Mouse (Mus musculus) heart, embryonic 12.5 days (tissue): ENCODE results near the gene Caprin2. TPM values are rescaled to one million over a fixed set of nuclear protein-coding genes. Genes with fewer than 3 reads are reported as not detected.
"Not testable (repeated sequence)": the region's sequence is repeated elsewhere in the genome, so short reads cannot be mapped to it uniquely, and the experiment has no call there.

Experiments used
- ATAC-seq: fragments of 200-750 bp; cut with Nextera tagmentation; 2 replicates; pipeline ENCODE4 v1.8.0; 2017; ENCODE audit warnings: moderate TSS enrichment, moderate library complexity; ENCODE audit not compliant: insufficient number of reproducible peaks, low FRiP score
- H3K27ac ChIP-seq: fragments of 300-500 bp; sonication (generic); 2 replicates; pipeline ENCODE4 v1.5.1; 2016; ENCODE audit warnings: mild to moderate bottlenecking, moderate library complexity; ENCODE audit not compliant: poor library complexity, severe bottlenecking
- H3K27me3 ChIP-seq: fragments of 300-500 bp; sonication (generic); replicated peaks from 2 replicates; pipeline ENCODE4 v1.6.1; 2016; ENCODE audit warnings: mild to moderate bottlenecking, moderate library complexity
- H3K36me3 ChIP-seq: fragments of 300-500 bp; sonication (generic); 2 replicates; pipeline ENCODE4 v1.6.1; 2016; ENCODE audit warnings: mild to moderate bottlenecking, moderate library complexity
- H3K4me1 ChIP-seq: fragments of 300-500 bp; sonication (generic); replicated peaks from 2 replicates; pipeline ENCODE4 v1.6.1; 2016; ENCODE audit warnings: mild to moderate bottlenecking
- H3K4me2 ChIP-seq: fragments of 300-500 bp; sonication (generic); 2 replicates; pipeline ENCODE4 v1.6.1; 2016; ENCODE audit warnings: mild to moderate bottlenecking, moderate library complexity
- H3K4me3 ChIP-seq: fragments of 300-500 bp; sonication (generic); 2 replicates; pipeline ENCODE4 v1.5.1; 2016; ENCODE audit warnings: mild to moderate bottlenecking
- H3K9ac ChIP-seq: fragments of 300-500 bp; sonication (generic); 2 replicates; pipeline ENCODE4 v1.6.1; 2016; ENCODE audit warnings: mild to moderate bottlenecking, moderate library complexity
- H3K9me3 ChIP-seq: fragments of 300-500 bp; sonication (generic); replicated peaks from 2 replicates; pipeline ENCODE4 v1.6.1; 2016; ENCODE audit warnings: mild to moderate bottlenecking, moderate library complexity
- WGBS: fragments of 180-500 bp; shearing (Covaris S2); methylation state at CpG from one replicate; pipeline ENCODE4 v1.1.7; 2016; 5-methylcytosine and 5-hydroxymethylcytosine counted together
- polyA plus RNA-seq: library from polyadenylated mRNA; unstranded; fragments of >200 nt; fragmentation: Nextera tagmentation; extraction: Ambion mirVana; gene quantifications from 2 replicates; pipeline ENCODE4 v1.2.1, GENCODE M21; 2016

Gene Caprin2
- polyA plus RNA-seq, result 18.0 and 18.3 TPM in 2 replicates

- ATAC-seq, result peak; percentile 98
- Histone ChIP-seq H3K4me2 (peak within 1 kb of the TSS; percentile 94), H3K4me3 (peak within 1 kb of the TSS; percentile 79), H3K36me3 (no peaks in the 10 kb centered on the region), H3K27ac (peak within 1 kb of the TSS; percentile 83), H3K9me3 (no peaks in the 10 kb centered on the region), H3K27me3 (no peaks in the 10 kb centered on the region), H3K9ac (peak within 1 kb of the TSS; percentile 89), H3K4me1 (0 out of 2 replicates have a peak, but pooled peaks cover 3% of the 10 kb centered on the region)
- WGBS, result under 1% methylated on average over 64 of the region's 65 CpGs
Measured at GRCm38 (mm10) chr6:148895773-148896506, at the start of gene Caprin2. TSS of gene Caprin2 (minus strand) at chr6:148896237.

GRCm38 (mm10) chr6:148944767-148945508 lies 48.9 kb upstream of the Caprin2 start:
- no peaks in the 10 kb centered on the region for H3K27me3 ChIP-seq
- peak; percentile 74 for ATAC-seq
- peaks cover 7% of the 10 kb centered on the region for H3K36me3 ChIP-seq
- peak overlapping the region; percentile 66 for H3K4me3 ChIP-seq
- WGBS, result under 1% methylated on average over 92 of the region's 92 CpGs
- H3K9ac ChIP-seq, result peak overlapping the region; percentile 97
- peak overlapping the region; percentile 82 for H3K4me2 ChIP-seq
- H3K4me1 ChIP-seq, result peaks cover 24% of the 10 kb centered on the region
- H3K27ac ChIP-seq, result peak overlapping the region; percentile 95
- H3K9me3 ChIP-seq, result no peaks in the 10 kb centered on the region

GRCm38 (mm10) chr6:148944344-148944766 lies 48.3 kb upstream of the Caprin2 start:
- 0% methylated on average over 30 of the region's 30 CpGs for WGBS
- no peak; the same call in none of the 2 replicates for ATAC-seq
- H3K4me2 ChIP-seq, result peak overlapping the region; percentile 82

GRCm38 (mm10) chr6:148943695-148944094 lies 47.7 kb upstream of the Caprin2 start:
- Histone ChIP-seq H3K36me3 (peaks cover 7% of the 10 kb centered on the region), H3K9me3 (no peaks in the 10 kb centered on the region), H3K9ac (peak overlapping the region; percentile 97), H3K4me3 (peak overlapping the region; percentile 66), H3K27ac (no peak overlapping the region), H3K27me3 (no peaks in the 10 kb centered on the region), H3K4me2 (peak overlapping the region; percentile 82), H3K4me1 (peaks cover 24% of the 10 kb centered on the region)
- 23% methylated on average over 3 of the region's 3 CpGs for WGBS
- no peak for ATAC-seq

More at GRCm38 (mm10) chr6:148944344-148944766, 48.3 kb upstream of the Caprin2 start:
- Histone ChIP-seq H3K27ac (peak overlapping the region; percentile 95), H3K4me1 (peaks cover 24% of the 10 kb centered on the region), H3K9me3 (no peaks in the 10 kb centered on the region), H3K36me3 (peaks cover 7% of the 10 kb centered on the region), H3K4me3 (peak overlapping the region; percentile 66), H3K9ac (peak overlapping the region; percentile 97), H3K27me3 (no peaks in the 10 kb centered on the region)

- Histone ChIP-seq H3K9me3 (no peaks in the 10 kb centered on the region), H3K4me1 (peaks cover 24% of the 10 kb centered on the region), H3K9ac (no peak overlapping the region), H3K27ac (no peak overlapping the region), H3K4me2 (no peak overlapping the region), H3K4me3 (no peak overlapping the region), H3K27me3 (no peaks in the 10 kb centered on the region), H3K36me3 (peaks cover 7% of the 10 kb centered on the region)
- WGBS, result 76% methylated on average over 4 of the region's 4 CpGs
- no peak for ATAC-seq
Measured at GRCm38 (mm10) chr6:148942406-148942805, 46.4 kb upstream of the Caprin2 start.

GRCm38 (mm10) chr6:148941880-148942279 lies 45.8 kb upstream of the Caprin2 start:
- WGBS, result 59% methylated on average over 5 of the region's 5 CpGs
- Histone ChIP-seq H3K4me1 (peaks cover 21% of the 10 kb centered on the region), H3K9me3 (no peaks in the 10 kb centered on the region), H3K27me3 (no peaks in the 10 kb centered on the region), H3K36me3 (peaks cover 7% of the 10 kb centered on the region), H3K9ac (no peak overlapping the region), H3K4me2 (no peak overlapping the region), H3K27ac (no peak overlapping the region), H3K4me3 (no peak overlapping the region)
- ATAC-seq, result no peak

GRCm38 (mm10) chr6:148940383-148940782 lies 44.3 kb upstream of the Caprin2 start:
- H3K4me2 ChIP-seq, H3K27ac ChIP-seq, ATAC-seq, H3K4me3 ChIP-seq, H3K27me3 ChIP-seq, H3K36me3 ChIP-seq, H3K9ac ChIP-seq, H3K9me3 ChIP-seq: not testable (repeated sequence)
- whole genome bisulfite sequencing, result 76% methylated on average over 2 of the region's 3 CpGs
- H3K4me1 ChIP-seq, result peaks cover 23% of the 10 kb centered on the region

- no peaks in the 10 kb centered on the region for H3K27me3 ChIP-seq
- ATAC-seq, result no peak
- H3K4me2 ChIP-seq, result no peak overlapping the region
- no peaks in the 10 kb centered on the region for H3K9me3 ChIP-seq
- peaks cover 7% of the 10 kb centered on the region for H3K36me3 ChIP-seq
- no peak overlapping the region for H3K27ac ChIP-seq
- H3K4me3 ChIP-seq, result no peak overlapping the region
- no peak overlapping the region for H3K9ac ChIP-seq
- H3K4me1 ChIP-seq, result peaks cover 18% of the 10 kb centered on the region
- 50% methylated on average over 1 of the region's 1 CpGs for WGBS
Measured at GRCm38 (mm10) chr6:148937693-148938092, 41.7 kb upstream of the Caprin2 start.

GRCm38 (mm10) chr6:148934961-148935590 lies 39.0 kb upstream of the Caprin2 start:
- Histone ChIP-seq H3K27me3 (no peaks in the 10 kb centered on the region), H3K9me3 (no peaks in the 10 kb centered on the region), H3K27ac (no peak overlapping the region), H3K36me3 (peaks cover 24% of the 10 kb centered on the region), H3K4me1 (peaks cover 9% of the 10 kb centered on the region), H3K4me2 (no peak overlapping the region), H3K4me3 (no peak overlapping the region), H3K9ac (no peak overlapping the region)
- ATAC-seq, result no peak
- WGBS, result 57% methylated on average over 3 of the region's 3 CpGs

GRCm38 (mm10) chr6:148931281-148931680 lies 35.2 kb upstream of the Caprin2 start:
- 86% methylated on average over 6 of the region's 6 CpGs for WGBS
- Histone ChIP-seq H3K27ac (no peak overlapping the region), H3K9me3 (no peaks in the 10 kb centered on the region), H3K36me3 (peaks cover 56% of the 10 kb centered on the region), H3K27me3 (no peaks in the 10 kb centered on the region), H3K4me3 (no peak overlapping the region), H3K4me2 (no peak overlapping the region), H3K4me1 (peaks cover 9% of the 10 kb centered on the region), H3K9ac (no peak overlapping the region)
- no peak for ATAC-seq

- H3K27ac ChIP-seq, result no peak overlapping the region
- no peaks in the 10 kb centered on the region for H3K4me1 ChIP-seq
- peaks cover 27% of the 10 kb centered on the region for H3K36me3 ChIP-seq
- H3K9me3 ChIP-seq, result no peaks in the 10 kb centered on the region
- no peak overlapping the region for H3K4me2 ChIP-seq
- no peak for ATAC-seq
- no peaks in the 10 kb centered on the region for H3K27me3 ChIP-seq
- no peak overlapping the region for H3K4me3 ChIP-seq
- no peak overlapping the region for H3K9ac ChIP-seq
Measured at GRCm38 (mm10) chr6:148918841-148919398, 22.9 kb upstream of the Caprin2 start.
